Mouse (Mus musculus) neutrophil, adult 59 days (primary cell): ENCODE measurements around the gene Trarg1. TPM values are rescaled to one million over a fixed set of nuclear protein-coding genes. Genes with fewer than 3 reads are reported as not detected.

ENCODE experiments used
- total RNA-seq, 2 experiments: library from RNA; stranded (reverse); gene quantifications; 1 replicate in 1 of 2; 2 replicates in 1 of 2; pipeline ENCODE4 v1.2.4; 2023

The Trarg1 gene
- not detected for total RNA-seq

GRCm38 (mm10) chr11:76679508-76679907, at the start of gene Trarg1:
Trarg1 (plus strand) TSS chr11:76679808.

GRCm38 (mm10) chr11:76671871-76672475, 7.6 kb upstream of the Trarg1 start, which contains the start of gene Bhlha9:
Bhlha9 (plus strand) TSS chr11:76672470.

Other genes with a start within 250 kb of the Trarg1 start
- gene Abr, start 57.5 kb upstream of the Trarg1 start, total RNA-seq = 100 to 1,000 TPM; 106 to 116 TPM
- not detected for gene Bhlha9, start 7.3 kb upstream of the Trarg1 start, total RNA-seq
- gene Gosr1, start 83.8 kb downstream of the Trarg1 start, total RNA-seq = 10 to 100 TPM; 30.3 to 37.1 TPM
- 10 to 100 TPM; 68.0 to 83.0 TPM for gene Cpd, start 167.2 kb downstream of the Trarg1 start, total RNA-seq
- not detected for gene Tmigd1, start 222.4 kb downstream of the Trarg1 start, total RNA-seq
- gene Blmh, start 245.0 kb downstream of the Trarg1 start, total RNA-seq = 10 to 100 TPM; 32.5 to 45.4 TPM